Mouse (Mus musculus) liver, adult 2 months (tissue): ENCODE data around the gene Gm21969. TPM values are rescaled to one million over a fixed set of nuclear protein-coding genes. Genes with fewer than 3 reads are reported as not detected.

Source experiments
- DNase-seq: peaks from one replicate; pipeline ENCODE4 v3.0.0-alpha.2; 2011; ENCODE audit warnings: low read depth, low spot score; ENCODE audit errors: extremely low read depth
- H3K27ac ChIP-seq: fragments of 200-500 bp; replicated peaks from 2 replicates; pipeline ENCODE4 v1.5.1; 2012; ENCODE audit warnings: low read depth, mild to moderate bottlenecking, control low read depth, inconsistent platforms, low read length; ENCODE audit not compliant: insufficient read depth
- H3K27me3 ChIP-seq: fragments of 200-500 bp; 2 replicates; pipeline ENCODE4 v1.6.1; 2012; ENCODE audit warnings: mild to moderate bottlenecking, moderate library complexity, low read length, inconsistent platforms; ENCODE audit not compliant: control insufficient read depth, insufficient read depth
- H3K36me3 ChIP-seq: fragments of 200-500 bp; 2 replicates; pipeline ENCODE4 v1.6.1; 2012; ENCODE audit warnings: low read length, inconsistent platforms; ENCODE audit not compliant: control insufficient read depth, insufficient read depth
- H3K4me1 ChIP-seq: fragments of 200-500 bp; 2 replicates; pipeline ENCODE4 v1.6.1; 2011; ENCODE audit warnings: low read length; ENCODE audit not compliant: control insufficient read depth, insufficient read depth
- H3K4me3 ChIP-seq: fragments of 200-500 bp; 2 replicates; pipeline ENCODE4 v1.5.1; 2011; ENCODE audit warnings: low read depth, mild to moderate bottlenecking, control low read depth, low read length, moderate library complexity; ENCODE audit not compliant: insufficient read depth
- H3K79me2 ChIP-seq: fragments of 200-500 bp; 2 replicates; pipeline ENCODE4 v1.6.1; 2012; ENCODE audit warnings: inconsistent platforms, mild to moderate bottlenecking, low read length, moderate library complexity; ENCODE audit not compliant: control insufficient read depth, insufficient read depth
- H3K9ac ChIP-seq: fragments of 200-500 bp; 2 replicates; pipeline ENCODE4 v1.6.1; 2012; ENCODE audit warnings: low read depth, mild to moderate bottlenecking, control low read depth, inconsistent platforms, low read length
- CTCF ChIP-seq: fragments of 200-500 bp; IDR thresholded peaks from 2 replicates; pipeline ENCODE4 v1.5.1; 2011; ENCODE audit warnings: low read depth, low read length, control low read depth
- POLR2A ChIP-seq: fragments of 200-500 bp; IDR thresholded peaks from 2 replicates; pipeline ENCODE4 v1.6.1; 2011; ENCODE audit warnings: low read length, control low read depth; ENCODE audit not compliant: insufficient read depth; ENCODE audit errors: extremely low read depth
- WGBS: fragments of 180-500 bp; shearing (Covaris S2); methylation state at CpG from one replicate; pipeline ENCODE4 v1.1.7; 2018; 5-methylcytosine and 5-hydroxymethylcytosine counted together
- polyA plus RNA-seq: library from polyadenylated mRNA; depleted of rRNA; stranded (reverse); fragments of >200 nt; gene quantifications from 2 replicates; pipeline ENCODE4 v1.2.3, GENCODE M21; 2012
- total RNA-seq: library from RNA; depleted of rRNA; stranded (reverse); fragments of >200 nt; gene quantifications from 2 replicates; pipeline ENCODE4 v1.2.3, GENCODE M21; 2014

Gm21969 gene
- total and polyA plus RNA-seq, 2 experiments, result 0.09 to 0.11 TPM

GRCm38 (mm10) chr4:139589351-139590027, 13.5 kb upstream of the Gm21969 start:
- Histone ChIP-seq H3K27ac (no peak overlapping the region), H3K4me3 (no peak overlapping the region), H3K79me2 (peaks cover 73% of the 10 kb centered on the region), H3K4me1 (peaks cover 35% of the 10 kb centered on the region), H3K9ac (no peak overlapping the region), H3K36me3 (no peaks in the 10 kb centered on the region), H3K27me3 (no peaks in the 10 kb centered on the region)
- DNase-seq, result no peak
- TF ChIP-seq CTCF (no peak), POLR2A (no peak)
- WGBS, result 78% methylated on average over 5 of the region's 5 CpGs

GRCm38 (mm10) chr4:139590446-139590845, 12.5 kb upstream of the Gm21969 start:
- no peak overlapping the region for H3K4me3 ChIP-seq
- no peak for DNase-seq
- TF ChIP-seq POLR2A (no peak), CTCF (no peak)
- H3K27ac ChIP-seq, result no peak overlapping the region
- H3K27me3 ChIP-seq, result no peaks in the 10 kb centered on the region
- 87% methylated on average over 4 of the region's 4 CpGs for WGBS
- no peak overlapping the region for H3K9ac ChIP-seq
- H3K36me3 ChIP-seq, result no peaks in the 10 kb centered on the region
- peaks cover 32% of the 10 kb centered on the region for H3K4me1 ChIP-seq
- H3K79me2 ChIP-seq, result peaks cover 80% of the 10 kb centered on the region

GRCm38 (mm10) chr4:139592895-139593294, 10.1 kb upstream of the Gm21969 start:
- Histone ChIP-seq H3K79me2 (peaks cover 83% of the 10 kb centered on the region), H3K4me1 (peaks cover 12% of the 10 kb centered on the region), H3K9ac (no peak overlapping the region), H3K27me3 (no peaks in the 10 kb centered on the region), H3K4me3 (no peak overlapping the region), H3K36me3 (no peaks in the 10 kb centered on the region), H3K27ac (no peak overlapping the region)
- WGBS, result 78% methylated on average over 7 of the region's 7 CpGs
- no peak for DNase-seq
- no peak for TF ChIP-seq POLR2A
- TF ChIP-seq CTCF, result no peak

- WGBS, result 72% methylated on average over 6 of the region's 6 CpGs
- Histone ChIP-seq H3K79me2 (peaks cover 80% of the 10 kb centered on the region), H3K36me3 (no peaks in the 10 kb centered on the region), H3K9ac (no peak overlapping the region), H3K4me3 (no peak overlapping the region), H3K4me1 (peaks cover 12% of the 10 kb centered on the region), H3K27ac (no peak overlapping the region), H3K27me3 (no peaks in the 10 kb centered on the region)
- TF ChIP-seq POLR2A (no peak), CTCF (no peak)
- no peak for DNase-seq
Measured at GRCm38 (mm10) chr4:139593383-139593782, 9.6 kb upstream of the Gm21969 start.

- peaks cover 80% of the 10 kb centered on the region for H3K79me2 ChIP-seq
- no peak overlapping the region for H3K9ac ChIP-seq
- TF ChIP-seq POLR2A, result no peak
- TF ChIP-seq CTCF, result peak; percentile 33; the same call in 1 of the 2 replicates
- 64% methylated on average over 3 of the region's 3 CpGs for WGBS
- H3K27me3 ChIP-seq, result no peaks in the 10 kb centered on the region
- H3K4me1 ChIP-seq, result peaks cover 13% of the 10 kb centered on the region
- H3K27ac ChIP-seq, result no peak overlapping the region
- DNase-seq, result peak; percentile 45
- no peaks in the 10 kb centered on the region for H3K36me3 ChIP-seq
- H3K4me3 ChIP-seq, result no peak overlapping the region
Measured at GRCm38 (mm10) chr4:139594062-139594461, 8.9 kb upstream of the Gm21969 start.

- Histone ChIP-seq H3K9ac (no peak overlapping the region), H3K36me3 (no peaks in the 10 kb centered on the region), H3K27ac (no peak overlapping the region), H3K79me2 (peaks cover 67% of the 10 kb centered on the region), H3K27me3 (no peaks in the 10 kb centered on the region), H3K4me1 (peaks cover 20% of the 10 kb centered on the region), H3K4me3 (no peak overlapping the region)
- no peak for TF ChIP-seq POLR2A
- no peak for TF ChIP-seq CTCF
- no peak for DNase-seq
- 77% methylated on average over 9 of the region's 9 CpGs for WGBS
Measured at GRCm38 (mm10) chr4:139596715-139597114, 6.3 kb upstream of the Gm21969 start.
